Mouse (Mus musculus) central nervous system, embryonic 14 days (tissue): ENCODE data around the gene Il1f5. TPM values are rescaled to one million over a fixed set of nuclear protein-coding genes. Genes with fewer than 3 reads are reported as not detected.

Experiments used
- polyA plus RNA-seq: library from polyadenylated mRNA; depleted of rRNA; stranded (reverse); fragments of >200 nt; gene quantifications from 2 replicates; pipeline ENCODE4 v1.2.3, GENCODE M21; 2012; rRNA removed

Il1f5 gene
- 0.26 TPM in 1 of 2 replicates, not detected in the other for polyA plus RNA-seq

DNA sequence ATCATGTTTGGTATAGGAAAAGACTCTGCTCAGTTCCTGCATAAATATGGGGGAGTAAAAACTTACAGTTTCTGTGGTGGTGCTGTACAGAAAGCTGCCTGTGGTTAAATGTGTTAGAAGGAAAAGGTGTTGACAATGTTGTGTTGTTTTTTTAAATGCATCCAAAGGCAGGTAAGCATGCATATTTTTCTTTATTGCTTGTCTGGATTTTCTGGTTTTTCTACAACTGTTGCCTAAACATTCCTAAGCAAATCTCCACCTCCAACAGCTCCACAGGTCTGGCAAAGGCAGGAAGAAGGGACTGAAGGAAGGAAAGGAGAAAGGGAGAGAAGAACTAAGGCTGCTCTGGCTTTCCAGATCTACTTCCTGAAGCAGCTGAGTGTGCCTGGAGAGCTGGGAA, at the start of gene Il1f5:
Il1f5 (plus strand) TSS at position 301 of the 400 bp plus-strand sequence.

DNA sequence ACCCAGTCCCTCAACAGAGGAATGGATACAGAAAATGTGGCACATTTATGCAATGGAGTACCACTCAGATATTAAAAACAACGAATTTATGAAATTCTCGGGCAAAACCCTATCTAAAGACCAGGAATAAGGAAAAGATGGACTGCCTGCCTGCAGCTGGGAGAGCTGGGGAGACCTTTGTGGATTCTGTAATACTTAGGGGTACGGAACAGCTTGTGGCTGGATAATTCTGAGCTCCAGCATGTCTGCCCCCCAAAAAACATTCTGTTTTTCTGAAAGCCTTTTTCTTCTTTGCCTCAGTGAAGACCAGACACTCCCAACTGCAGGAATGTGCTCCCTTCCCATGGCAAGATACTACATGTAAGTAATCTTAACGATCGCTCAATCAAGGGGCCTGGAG, 14.1 kb downstream of the Il1f5 start, which contains the start of gene Il1f10:
Il1f10 (plus strand) TSS at position 301 of the 400 bp plus-strand sequence.

Other genes with a start within 250 kb of the Il1f5 start
- gene Hnmt, start 227.6 kb upstream of the Il1f5 start, polyA plus RNA-seq = 2.5 and 2.6 TPM in 2 replicates
- not detected in 2 replicates for gene Tbpl2, start 180.4 kb upstream of the Il1f5 start, polyA plus RNA-seq
- not detected in 2 replicates for gene Il1f8, start 123.8 kb upstream of the Il1f5 start, polyA plus RNA-seq
- gene Il1f9, start 90.5 kb upstream of the Il1f5 start, polyA plus RNA-seq = not detected in 2 replicates
- not detected in 2 replicates for gene Il1f6, start 61.5 kb upstream of the Il1f5 start, polyA plus RNA-seq
- gene Il1f10, start 14.2 kb downstream of the Il1f5 start, polyA plus RNA-seq = not detected in 2 replicates
- 1.8 and 4.5 TPM in 2 replicates for gene Il1rn, start 59.9 kb downstream of the Il1f5 start, polyA plus RNA-seq
- 0.81 and 0.86 TPM in 2 replicates for gene Psd4, start 90.6 kb downstream of the Il1f5 start, polyA plus RNA-seq
- 4.1 and 6.3 TPM in 2 replicates for gene Pax8, start 198.6 kb downstream of the Il1f5 start, polyA plus RNA-seq